Mouse (Mus musculus) erythroblast, embryonic 14.5 days (primary cell): ENCODE measurements around the gene Usf1. TPM values are rescaled to one million over a fixed set of nuclear protein-coding genes. Genes with fewer than 3 reads are reported as not detected.

ENCODE experiments used
- H3K27me3 ChIP-seq: 2 replicates; pipeline ENCODE4 v1.6.1; 2012; ENCODE audit warnings: inconsistent platforms; ENCODE audit not compliant: control insufficient read depth
- H3K36me3 ChIP-seq: 2 replicates; pipeline ENCODE4 v1.6.1; 2012; ENCODE audit warnings: mild to moderate bottlenecking, inconsistent platforms; ENCODE audit not compliant: control insufficient read depth
- H3K4me1 ChIP-seq: 2 replicates; pipeline ENCODE4 v1.6.1; 2012; ENCODE audit warnings: inconsistent platforms; ENCODE audit not compliant: control insufficient read depth
- H3K4me3 ChIP-seq: replicated peaks from 2 replicates; pipeline ENCODE3; 2012; ENCODE audit warnings: moderate library complexity, mild to moderate bottlenecking, inconsistent platforms
- H3K9me3 ChIP-seq: 2 replicates; pipeline ENCODE4 v1.6.1; 2012; ENCODE audit warnings: low read length, inconsistent platforms, mixed read lengths; ENCODE audit not compliant: control insufficient read depth
- GATA1 ChIP-seq: IDR thresholded peaks from 2 replicates; pipeline ENCODE4 v1.6.1; 2012; ENCODE audit warnings: low read length, inconsistent platforms, mixed read lengths
- TAL1 ChIP-seq: IDR thresholded peaks from 3 replicates; pipeline ENCODE4 v1.6.1; 2012; ENCODE audit warnings: low read length, inconsistent platforms, mixed read lengths
- polyA plus RNA-seq: library from polyadenylated mRNA; stranded (reverse); fragments of >175 nt; gene quantifications from 2 replicates; pipeline ENCODE4 v1.2.3, GENCODE M21; 2012

Gene Usf1
- polyA plus RNA-seq, 1 experiment: 1.2 TPM

- Histone ChIP-seq H3K36me3 (no peaks in the 10 kb centered on the region), H3K4me1 (peaks cover 10% of the 10 kb centered on the region), H3K4me3 (no peak overlapping the region), H3K27me3 (peaks cover 23% of the 10 kb centered on the region), H3K9me3 (no peaks in the 10 kb centered on the region)
- TF ChIP-seq GATA1 (no peak), TAL1 (no peak)
These were observed 26.8 kb upstream of the Usf1 start for GRCm38 (mm10) chr1:171384361-171384760.

DNA sequence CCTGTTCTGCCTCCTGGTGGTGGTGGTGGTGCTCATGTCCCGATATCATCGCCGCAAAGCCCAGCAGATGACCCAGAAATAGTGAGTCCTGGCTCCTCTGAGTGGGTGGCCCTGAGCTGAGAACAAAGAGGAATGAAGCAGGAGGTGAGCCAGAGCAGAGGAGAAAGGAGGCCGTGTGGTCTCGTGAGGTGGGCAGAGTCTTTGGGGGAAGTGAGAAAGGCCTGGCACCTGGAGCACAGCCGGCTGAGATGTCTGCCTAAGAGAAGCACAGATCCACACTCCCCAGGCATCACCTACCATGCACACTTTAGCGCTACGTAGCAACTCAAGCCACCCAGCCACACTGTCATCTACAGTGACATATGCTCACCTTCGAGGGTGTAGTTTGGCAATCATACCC lies 25.9 kb upstream of the Usf1 start:
- no peak for TF ChIP-seq GATA1
- Histone ChIP-seq H3K4me1 (peaks cover 14% of the 10 kb centered on the region), H3K36me3 (no peaks in the 10 kb centered on the region), H3K27me3 (peaks cover 15% of the 10 kb centered on the region), H3K9me3 (no peaks in the 10 kb centered on the region), H3K4me3 (no peak overlapping the region)

GRCm38 (mm10) chr1:171387099-171387498 lies 24.0 kb upstream of the Usf1 start:
- Histone ChIP-seq H3K4me1 (peaks cover 12% of the 10 kb centered on the region), H3K27me3 (peaks cover 3% of the 10 kb centered on the region; the same call in 1 of the 2 replicates), H3K4me3 (no peak overlapping the region), H3K36me3 (no peaks in the 10 kb centered on the region), H3K9me3 (no peaks in the 10 kb centered on the region)
- TF ChIP-seq GATA1 (no peak), TAL1 (no peak)

GRCm38 (mm10) chr1:171388376-171389102 lies 22.6 kb upstream of the Usf1 start, which contains the start of gene Arhgap30:
Gene Arhgap30, plus strand, starts transcription at chr1:171388954.
- peaks cover 12% of the 10 kb centered on the region for H3K4me1 ChIP-seq
- H3K36me3 ChIP-seq: no peaks in the 10 kb centered on the region
- H3K4me3 ChIP-seq: peak within 1 kb of the TSS; percentile 20
- H3K9me3 ChIP-seq: no peaks in the 10 kb centered on the region
- H3K27me3 ChIP-seq: no peaks in the 10 kb centered on the region
- no peak for TF ChIP-seq TAL1

- Histone ChIP-seq H3K4me1 (peaks cover 12% of the 10 kb centered on the region), H3K27me3 (no peaks in the 10 kb centered on the region), H3K9me3 (no peaks in the 10 kb centered on the region), H3K36me3 (no peaks in the 10 kb centered on the region), H3K4me3 (no peak overlapping the region)
- TF ChIP-seq TAL1 (no peak), GATA1 (no peak)
These were observed 21.0 kb upstream of the Usf1 start for GRCm38 (mm10) chr1:171390101-171390500.

DNA sequence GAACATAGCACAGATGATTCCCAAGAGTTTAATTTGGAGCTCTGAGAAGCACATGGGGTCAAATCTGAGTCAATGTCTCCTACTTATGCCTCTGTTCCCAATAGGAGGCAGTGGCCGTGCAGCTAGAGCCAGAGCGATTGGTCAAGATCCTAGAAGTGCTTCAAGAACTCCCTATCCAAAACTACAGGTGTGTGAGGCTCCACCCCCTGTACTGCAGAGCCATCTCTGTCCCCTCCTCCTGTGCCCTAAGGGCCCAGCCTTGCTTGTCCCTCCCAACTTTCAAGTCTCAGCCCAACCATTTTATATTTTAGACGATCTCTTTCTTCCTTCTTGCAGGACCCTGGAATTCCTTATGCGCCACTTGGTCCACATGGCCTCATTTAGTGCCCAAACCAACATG lies 9.3 kb upstream of the Usf1 start:
- no peak overlapping the region for H3K4me3 ChIP-seq
- no peaks in the 10 kb centered on the region for H3K9me3 ChIP-seq
- H3K36me3 ChIP-seq: no peaks in the 10 kb centered on the region
- no peaks in the 10 kb centered on the region for H3K27me3 ChIP-seq
- no peak for TF ChIP-seq TAL1
- TF ChIP-seq GATA1: no peak
- H3K4me1 ChIP-seq: no peaks in the 10 kb centered on the region

DNA sequence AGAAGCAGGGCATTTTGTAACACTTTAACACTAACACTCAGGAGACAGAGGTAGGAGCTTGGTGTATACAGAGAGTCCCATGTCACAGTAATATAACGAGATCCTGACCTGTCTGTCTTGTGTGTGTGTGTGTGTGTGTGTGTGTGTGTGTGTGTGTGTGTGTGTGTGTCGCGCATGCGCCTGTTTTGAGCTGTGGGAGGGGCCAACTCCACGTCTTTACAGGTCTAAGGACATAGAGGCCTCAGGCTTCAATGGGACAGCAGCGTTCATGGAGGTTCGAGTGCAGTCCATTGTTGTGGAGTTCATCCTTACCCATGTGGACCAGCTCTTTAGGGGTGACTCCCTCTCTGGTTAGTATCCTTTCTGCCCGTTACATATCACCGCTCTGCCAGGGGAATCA lies 8.1 kb upstream of the Usf1 start:
- TF ChIP-seq TAL1 (no peak), GATA1 (no peak)
- Histone ChIP-seq H3K27me3 (peaks cover 4% of the 10 kb centered on the region; the same call in 1 of the 2 replicates), H3K36me3 (no peaks in the 10 kb centered on the region), H3K4me1 (no peaks in the 10 kb centered on the region), H3K9me3 (no peaks in the 10 kb centered on the region), H3K4me3 (no peak overlapping the region)

- Histone ChIP-seq H3K27me3 (peaks cover 17% of the 10 kb centered on the region), H3K9me3 (no peaks in the 10 kb centered on the region), H3K4me1 (peaks cover 11% of the 10 kb centered on the region), H3K4me3 (no peak overlapping the region), H3K36me3 (no peaks in the 10 kb centered on the region)
- TF ChIP-seq GATA1 (no peak), TAL1 (no peak)
These were observed 3.9 kb upstream of the Usf1 start for GRCm38 (mm10) chr1:171407263-171407662.

DNA sequence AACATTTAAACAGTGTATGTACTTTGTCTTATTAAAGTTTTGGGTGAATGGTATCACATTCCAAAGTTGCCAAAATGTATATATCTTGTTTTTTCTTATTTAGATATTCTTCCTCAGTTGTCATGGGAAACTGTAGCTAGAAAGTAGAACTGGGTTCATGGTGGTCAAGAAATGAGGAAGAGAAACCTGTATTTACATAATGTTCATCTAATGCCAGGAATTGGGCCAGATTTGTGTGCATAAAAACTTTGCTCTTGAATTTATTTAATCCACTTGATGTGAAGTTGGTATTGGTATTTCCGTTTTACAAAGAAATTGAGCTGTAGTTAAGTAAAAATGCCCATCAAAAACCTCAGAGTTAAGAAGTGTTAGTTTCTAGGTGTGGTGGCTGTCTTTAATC lies 882 bp upstream of the Usf1 start:
- TF ChIP-seq TAL1: no peak
- TF ChIP-seq GATA1: no peak
- peaks cover 17% of the 10 kb centered on the region for H3K27me3 ChIP-seq
- H3K9me3 ChIP-seq: no peaks in the 10 kb centered on the region
- H3K4me3 ChIP-seq: no peak overlapping the region
- H3K36me3 ChIP-seq: peaks cover 2% of the 10 kb centered on the region
- peaks cover 29% of the 10 kb centered on the region for H3K4me1 ChIP-seq
